14 mouse cellular contexts compared by ENCODE assay signal in genomic region chr6:8683379-8683778, GRCm38 (mm10).
DNase-seq lines count a peak whose midpoint lies in the region; ATAC-seq and TF ChIP-seq lines count a peak whose summit lies in the region.
"Had no signal": no experiment of that assay in that cellular context is flagged by ENCODE, and none has a peak within 500 bp of the region (broad histone marks: within the 10 kb centered on the region; RNA-seq: fewer than 3 reads in every experiment).

No protein-coding gene starts in this region.

- no peaks in the 10 kb centered on the region for H3K4me1 ChIP-seq in embryonic facial prominence, embryonic 14.5 days (ENCODE audit: control insufficient read depth, insufficient read depth, low read length)
- H3K4me1 ChIP-seq in embryonic facial prominence, embryonic 10.5 days: no peaks in the 10 kb centered on the region
- peaks cover 4% of the 10 kb centered on the region; the same call in 1 of the 2 replicates for H3K4me1 ChIP-seq in lung, adult 2 months (ENCODE audit: control insufficient read depth, insufficient read depth, low read length)
- H3K4me1 ChIP-seq: embryonic facial prominence, embryonic 12.5 days; liver, embryonic 15.5 days had no signal

- no peak overlapping the region for H3K4me3 ChIP-seq in embryonic facial prominence, embryonic 14.5 days (ENCODE audit: low read depth, low read length)
- no peak overlapping the region for H3K4me3 ChIP-seq in embryonic facial prominence, embryonic 10.5 days
- H3K4me3 ChIP-seq in lung, adult 2 months (replicated peaks; ENCODE audit: extremely low read depth, low read depth, low read length): no peak overlapping the region
- H3K4me3 ChIP-seq: embryonic facial prominence, embryonic 12.5 days; intestine, embryonic 15.5 days; liver, embryonic 15.5 days had no signal

- peak; percentile 25 for DNase-seq in embryonic facial prominence, embryonic 14.5 days (ENCODE audit: low spot score)
- no peak for DNase-seq in embryonic facial prominence, embryonic 10.5 days (ENCODE audit: low spot score)
- peak; percentile 62 to 78 for DNase-seq in left cerebral cortex, postnatal 14 days (ENCODE audit: low spot score in 2 of 2)
- DNase-seq in left cerebral cortex, adult 11 months (ENCODE audit: low spot score): no peak
- peak; percentile 36 for DNase-seq in kidney, postnatal 14 days
- DNase-seq in right cerebral cortex, postnatal 25 days: peak; percentile 66
- no peak for DNase-seq in lung, adult 2 months
- no peak for DNase-seq in ovary, postnatal 14 days (ENCODE audit: low spot score)
- DNase-seq: cerebellum, adult 2 months; layer of hippocampus, postnatal 36 days; thymus, postnatal 14 days had no signal

- no peak for ATAC-seq in embryonic facial prominence, embryonic 14.5 days (ENCODE audit: low read depth)
- ATAC-seq: intestine, embryonic 15.5 days had no signal

- no peak overlapping the region for H3K27ac ChIP-seq in embryonic facial prominence, embryonic 14.5 days (replicated peaks; ENCODE audit: low read depth, low read length)
- no peak overlapping the region for H3K27ac ChIP-seq in embryonic facial prominence, embryonic 10.5 days (replicated peaks)
- H3K27ac ChIP-seq: embryonic facial prominence, embryonic 12.5 days; intestine, embryonic 15.5 days; liver, embryonic 15.5 days had no signal

- 83% methylated on average over 10 of the region's 10 CpGs for WGBS in embryonic facial prominence, embryonic 14.5 days
- WGBS in embryonic facial prominence, embryonic 10.5 days: 93% methylated on average over 10 of the region's 10 CpGs
- WGBS in lung, adult 2 months: 80% methylated on average over 10 of the region's 10 CpGs

- H3K9ac ChIP-seq in embryonic facial prominence, embryonic 14.5 days (ENCODE audit: low read depth, low read length): no peak overlapping the region; the same call in 1 of the 2 replicates
- H3K9ac ChIP-seq: embryonic facial prominence, embryonic 12.5 days; intestine, embryonic 15.5 days; liver, embryonic 15.5 days had no signal

- H3K27me3 ChIP-seq in embryonic facial prominence, embryonic 14.5 days (replicated peaks; ENCODE audit: control insufficient read depth, insufficient read depth, low read length): no peaks in the 10 kb centered on the region
- no peaks in the 10 kb centered on the region for H3K27me3 ChIP-seq in embryonic facial prominence, embryonic 10.5 days (replicated peaks; ENCODE audit: low read depth, poor library complexity, severe bottlenecking)
- H3K27me3 ChIP-seq: embryonic facial prominence, embryonic 12.5 days; intestine, embryonic 15.5 days; liver, embryonic 15.5 days had no signal

- intact Hi-C loops in left cerebral cortex, postnatal 14 days (cut with DNase I): no loop called here

- TF ChIP-seq POLR2A in lung, adult 2 months (IDR thresholded peaks at IDR 0.05; ENCODE audit: borderline replicate concordance, extremely low read depth, low read depth, low read length): no peak

- no peak overlapping the region for H3K4me2 ChIP-seq in embryonic facial prominence, embryonic 14.5 days (ENCODE audit: low read depth, low read length)
- H3K4me2 ChIP-seq: embryonic facial prominence, embryonic 12.5 days; intestine, embryonic 15.5 days; liver, embryonic 15.5 days had no signal

- no peaks in the 10 kb centered on the region for H3K9me3 ChIP-seq in embryonic facial prominence, embryonic 14.5 days (ENCODE audit: control insufficient read depth, low read length)
- H3K9me3 ChIP-seq in embryonic facial prominence, embryonic 10.5 days: no peaks in the 10 kb centered on the region
- H3K9me3 ChIP-seq: embryonic facial prominence, embryonic 12.5 days; intestine, embryonic 15.5 days; liver, embryonic 15.5 days had no signal

- no peak for TF ChIP-seq CTCF in lung, adult 2 months (IDR thresholded peaks at IDR 0.05; ENCODE audit: insufficient read depth, low read length)

- H3K36me3 ChIP-seq in embryonic facial prominence, embryonic 14.5 days (ENCODE audit: control insufficient read depth, insufficient read depth, low read length): no peaks in the 10 kb centered on the region
- no peaks in the 10 kb centered on the region for H3K36me3 ChIP-seq in embryonic facial prominence, embryonic 10.5 days (replicated peaks)
- H3K36me3 ChIP-seq: embryonic facial prominence, embryonic 12.5 days; intestine, embryonic 15.5 days; liver, embryonic 15.5 days had no signal

Comparison
In these comparisons a context has a peak if more than half of its experiments do, and no peak if none do; other contexts are left out.
1. DNase-seq: peak in embryonic facial prominence, embryonic 14.5 days (single experiment), left cerebral cortex, postnatal 14 days (2 of 2), kidney, postnatal 14 days (single experiment) and right cerebral cortex, postnatal 25 days (single experiment); none in embryonic facial prominence, embryonic 10.5 days (single experiment), left cerebral cortex, adult 11 months (single experiment), lung, adult 2 months (single experiment) and ovary, postnatal 14 days (single experiment).